Mouse (Mus musculus) lung, postnatal 10 days (tissue): ENCODE measurements at regions not wholly inside any gene's neighbourhood (a gene's known extent, or its start where the extent isn't known, plus 50 kb on each side); places are given as distances from the start of the nearest gene placed in this dataset.

Experiments
- DNase-seq: peaks from one replicate; pipeline ENCODE4 v3.0.0; 2021

- DNase-seq = no peak
Measured at GRCm38 (mm10) chr19:28732998-28733397, 53.1 kb upstream of the Glis3 start.

GRCm38 (mm10) chr19:28733781-28734180, 53.9 kb upstream of the Glis3 start:
- no peak for DNase-seq

- DNase-seq = peak; percentile 86
Measured at GRCm38 (mm10) chr19:28743176-28743793, 63.4 kb upstream of the Glis3 start.

GRCm38 (mm10) chr19:28745105-28745504, 65.2 kb upstream of the Glis3 start:
- no peak for DNase-seq

GRCm38 (mm10) chr19:28745534-28745933, 65.7 kb upstream of the Glis3 start:
- DNase-seq = peak; percentile 54

- peak; percentile 51 for DNase-seq
Measured at GRCm38 (mm10) chr19:28751091-28751490, 71.2 kb upstream of the Glis3 start.

- DNase-seq = peak; percentile 77
Measured at GRCm38 (mm10) chr19:28758854-28759253, 76.0 kb upstream of the Slc1a1 start.

- peak; percentile 18 for DNase-seq
Measured at GRCm38 (mm10) chr19:28764795-28765360, 70.0 kb upstream of the Slc1a1 start.

- DNase-seq = no peak
Measured at GRCm38 (mm10) chr19:28768218-28768617, 66.6 kb upstream of the Slc1a1 start.

GRCm38 (mm10) chr19:28770419-28770818, 64.4 kb upstream of the Slc1a1 start:
- DNase-seq = no peak

GRCm38 (mm10) chr19:28771836-28772235, 63.0 kb upstream of the Slc1a1 start:
- DNase-seq = no peak

GRCm38 (mm10) chr19:28772840-28773570, 61.8 kb upstream of the Slc1a1 start:
- no peak for DNase-seq

GRCm38 (mm10) chr19:28776868-28777267, 58.0 kb upstream of the Slc1a1 start:
- DNase-seq = peak; percentile 57

- DNase-seq = no peak
Measured at GRCm38 (mm10) chr19:28777674-28778073, 57.2 kb upstream of the Slc1a1 start.

- DNase-seq = no peak
Measured at GRCm38 (mm10) chr19:28778386-28778785, 56.5 kb upstream of the Slc1a1 start.

GRCm38 (mm10) chr19:28781971-28782370, 52.9 kb upstream of the Slc1a1 start:
- DNase-seq = no peak
